ENCODE assay signal across 11 mouse cellular contexts in genomic region chr12:80924205-80924604, GRCm38 (mm10). TPM values are rescaled to one million over a fixed set of nuclear protein-coding genes. Genes with fewer than 3 reads are reported as not detected.
DNase-seq lines count a peak whose midpoint lies in the region; ATAC-seq lines count a peak whose summit lies in the region.
"Had no signal": no experiment of that assay in that cellular context is flagged by ENCODE, and none has a peak within 500 bp of the region (broad histone marks: within the 10 kb centered on the region; RNA-seq: fewer than 3 reads in every experiment).

No protein-coding gene starts in this region.

- ATAC-seq in kidney, embryonic 16.5 days (ENCODE audit: low FRiP score, low TSS enrichment) = peak; percentile 71; the same call in 1 of the 2 replicates
- 0 out of 2 replicates have a peak, but pooled peaks have one; percentile 53 for ATAC-seq in embryonic facial prominence, embryonic 15.5 days (ENCODE audit: insufficient number of reproducible peaks, low FRiP score, low TSS enrichment, low read depth)
- ATAC-seq in forebrain, embryonic 15.5 days (replicated peaks) = no peak

- H3K27ac ChIP-seq in kidney, embryonic 16.5 days (ENCODE audit: low read length) = peak overlapping the region; percentile 22; the same call in 1 of the 2 replicates
- peak overlapping the region; percentile 72 for H3K27ac ChIP-seq in embryonic facial prominence, embryonic 15.5 days (replicated peaks)
- H3K27ac ChIP-seq in forebrain, embryonic 15.5 days (replicated peaks) = no peak overlapping the region
- H3K27ac ChIP-seq: heart, adult 2 months; limb, embryonic 12.5 days had no signal

- peaks cover 17% of the 10 kb centered on the region; the same call in 1 of the 2 replicates for H3K4me1 ChIP-seq in kidney, embryonic 16.5 days (ENCODE audit: insufficient read depth, low read length)
- peaks cover 10% of the 10 kb centered on the region for H3K4me1 ChIP-seq in embryonic facial prominence, embryonic 15.5 days
- no peaks in the 10 kb centered on the region for H3K4me1 ChIP-seq in forebrain, embryonic 15.5 days

- no peaks in the 10 kb centered on the region; the same call in 1 of the 2 replicates for H3K27me3 ChIP-seq in kidney, embryonic 16.5 days (ENCODE audit: insufficient read depth, low read length)
- H3K27me3 ChIP-seq in embryonic facial prominence, embryonic 15.5 days = no peaks in the 10 kb centered on the region
- H3K27me3 ChIP-seq in forebrain, embryonic 15.5 days = no peaks in the 10 kb centered on the region

- DNase-seq in kidney, adult 8-10 months = no peak
- DNase-seq in ES-CJ7 (ENCODE audit: low read depth, low spot score) = peak; percentile 58
- DNase-seq in lung, postnatal 25 days (ENCODE audit: low spot score) = peak; percentile 68
- DNase-seq in thymus, postnatal 14 days = no peak
- no peak for DNase-seq in adrenal gland, postnatal 25 days

- H3K4me3 ChIP-seq in kidney, embryonic 16.5 days (ENCODE audit: low read length) = no peak overlapping the region
- no peak overlapping the region for H3K4me3 ChIP-seq in embryonic facial prominence, embryonic 15.5 days (replicated peaks)
- H3K4me3 ChIP-seq in forebrain, embryonic 15.5 days = no peak overlapping the region
- H3K4me3 ChIP-seq: heart, adult 2 months; limb, embryonic 12.5 days had no signal

- no peaks in the 10 kb centered on the region for H3K9me3 ChIP-seq in kidney, embryonic 16.5 days (ENCODE audit: low read length)
- H3K9me3 ChIP-seq in embryonic facial prominence, embryonic 15.5 days (replicated peaks) = no peaks in the 10 kb centered on the region
- H3K9me3 ChIP-seq in forebrain, embryonic 15.5 days = no peaks in the 10 kb centered on the region
- H3K9me3 ChIP-seq: limb, embryonic 12.5 days had no signal

- H3K9ac ChIP-seq in kidney, embryonic 16.5 days (replicated peaks; ENCODE audit: low read length) = no peak overlapping the region
- no peak overlapping the region for H3K9ac ChIP-seq in embryonic facial prominence, embryonic 15.5 days
- H3K9ac ChIP-seq in forebrain, embryonic 15.5 days (replicated peaks) = no peak overlapping the region
- H3K9ac ChIP-seq: limb, embryonic 12.5 days had no signal

- no peaks in the 10 kb centered on the region for H3K36me3 ChIP-seq in kidney, embryonic 16.5 days (ENCODE audit: insufficient read depth, low read length)
- no peaks in the 10 kb centered on the region for H3K36me3 ChIP-seq in embryonic facial prominence, embryonic 15.5 days
- no peaks in the 10 kb centered on the region for H3K36me3 ChIP-seq in forebrain, embryonic 15.5 days
- H3K36me3 ChIP-seq: limb, embryonic 12.5 days had no signal

- WGBS in kidney, embryonic 16.5 days = 59% methylated on average over 3 of the region's 3 CpGs
- 40% methylated on average over 3 of the region's 3 CpGs for WGBS in embryonic facial prominence, embryonic 15.5 days
- 59% methylated on average over 3 of the region's 3 CpGs for WGBS in forebrain, embryonic 15.5 days

- no peak overlapping the region for H3K4me2 ChIP-seq in kidney, embryonic 16.5 days (replicated peaks; ENCODE audit: low read depth, low read length)
- H3K4me2 ChIP-seq in embryonic facial prominence, embryonic 15.5 days (replicated peaks) = no peak overlapping the region; the same call in 1 of the 2 replicates
- no peak overlapping the region for H3K4me2 ChIP-seq in forebrain, embryonic 15.5 days (replicated peaks)
- H3K4me2 ChIP-seq: limb, embryonic 12.5 days had no signal

RNA-seq across cellular contexts. Expression of gene Srsf5, which starts 21.1 kb away (rescaled TPM):
- 513 and 576 TPM in 2 replicates for polyA plus RNA-seq in kidney, embryonic 16.5 days (2015; fragmentation: Nextera tagmentation; extraction: Ambion mirVana)
- polyA plus RNA-seq in embryonic facial prominence, embryonic 15.5 days (2015; fragmentation: Nextera tagmentation; extraction: Ambion mirVana) = 566 and 588 TPM in 2 replicates
- total RNA-seq in adrenal gland, postnatal 25 days (2021) = 378 and 500 TPM in 2 replicates
- 481 and 491 TPM in 2 replicates for polyA plus RNA-seq in forebrain, embryonic 15.5 days (2015; fragmentation: Nextera tagmentation; extraction: Ambion mirVana)

RNA-seq across cellular contexts. Expression of gene Slc10a1, which starts 44.3 kb away (rescaled TPM):
- polyA plus RNA-seq in kidney, embryonic 16.5 days (2015; fragmentation: Nextera tagmentation; extraction: Ambion mirVana) = 0.82 and 1.2 TPM in 2 replicates
- 0.54 and 0.71 TPM in 2 replicates for polyA plus RNA-seq in embryonic facial prominence, embryonic 15.5 days (2015; fragmentation: Nextera tagmentation; extraction: Ambion mirVana)
- 6.0 TPM in 1 of 2 replicates, not detected in the other for total RNA-seq in adrenal gland, postnatal 25 days (2021)
- 0.61 and 0.83 TPM in 2 replicates for polyA plus RNA-seq in forebrain, embryonic 15.5 days (2015; fragmentation: Nextera tagmentation; extraction: Ambion mirVana)
- total RNA-seq: heart, adult 2 months had no signal
- polyA plus RNA-seq: cortical plate, adult 2 months; heart, adult 2 months had no signal

Comparison
In these comparisons a context has a peak if more than half of its experiments do, and no peak if none do; other contexts are left out.
1. DNase-seq: peak in ES-CJ7 (single experiment) and lung, postnatal 25 days (single experiment); none in kidney, adult 8-10 months (0 of 2), thymus, postnatal 14 days (single experiment) and adrenal gland, postnatal 25 days (single experiment).